Mouse (Mus musculus): Measurements from ENCODE around the gene Kirrel3. TPM values are rescaled to one million over a fixed set of nuclear protein-coding genes. Genes with fewer than 3 reads are reported as not detected.

Gene Kirrel3
- polyA plus RNA-seq, 1 experiment from 2014 or later: 48.9 TPM

GRCm38 (mm10) chr9:34871316-34871966 lies 385.7 kb downstream of the Kirrel3 start:
- H3K9ac ChIP-seq (ENCODE audit: low read depth, low read length): peak overlapping the region; percentile 29; the same call in 1 of the 2 replicates
- peak overlapping the region; percentile 8; the same call in 1 of the 2 replicates for H3K27ac ChIP-seq (ENCODE audit: low read depth, low read length)
- no peaks in the 10 kb centered on the region for H3K27me3 ChIP-seq (replicated peaks; ENCODE audit: control insufficient read depth, insufficient read depth, low read length)
- H3K4me3 ChIP-seq (ENCODE audit: low read length): no peak overlapping the region
- no peaks in the 10 kb centered on the region for H3K9me3 ChIP-seq (ENCODE audit: control insufficient read depth, low read length)
- 0 out of 2 replicates have a peak overlapping the region, but pooled peaks have one; percentile 5 for H3K4me2 ChIP-seq (ENCODE audit: low read length)
- 0 out of 2 replicates have a peak, but pooled peaks have one; percentile 38 for ATAC-seq
- 17% methylated on average over 15 of the region's 15 CpGs for WGBS
- H3K4me1 ChIP-seq (ENCODE audit: control insufficient read depth, insufficient read depth, low read depth, low read length): peaks cover 9% of the 10 kb centered on the region
- no peaks in the 10 kb centered on the region for H3K36me3 ChIP-seq (ENCODE audit: control insufficient read depth, insufficient read depth, low read length)

DNA sequence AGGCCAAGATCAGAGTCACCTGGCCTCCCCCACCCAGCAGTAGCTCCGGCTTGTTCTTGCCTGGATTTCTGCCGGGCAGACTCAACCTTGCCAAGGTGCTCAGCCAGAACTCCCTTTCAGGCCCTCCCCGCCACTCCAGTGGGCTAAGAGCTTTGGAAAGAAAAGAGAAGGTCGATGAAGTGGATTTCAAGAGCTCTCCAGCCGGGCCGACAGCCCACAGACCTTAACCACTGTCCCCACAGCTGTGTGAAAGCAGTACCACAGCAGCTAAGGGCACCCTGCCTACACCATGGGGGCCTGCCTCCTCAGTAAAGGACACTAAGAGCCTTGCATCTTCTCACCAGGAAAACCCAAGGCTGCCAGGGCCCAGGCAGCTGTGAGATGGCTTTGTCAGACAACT lies 389.5 kb downstream of the Kirrel3 start:
- Histone ChIP-seq H3K9ac (ENCODE audit: low read depth, low read length) (no peak overlapping the region), H3K4me2 (ENCODE audit: low read length) (no peak overlapping the region), H3K27ac (ENCODE audit: low read depth, low read length) (no peak overlapping the region), H3K9me3 (ENCODE audit: control insufficient read depth, low read length) (no peaks in the 10 kb centered on the region), H3K4me1 (ENCODE audit: control insufficient read depth, insufficient read depth, low read depth, low read length) (peaks cover 9% of the 10 kb centered on the region), H3K36me3 (ENCODE audit: control insufficient read depth, insufficient read depth, low read length) (no peaks in the 10 kb centered on the region), H3K27me3 (replicated peaks; ENCODE audit: control insufficient read depth, insufficient read depth, low read length) (no peaks in the 10 kb centered on the region), H3K4me3 (ENCODE audit: low read length) (no peak overlapping the region)
- WGBS: 79% methylated on average over 6 of the region's 6 CpGs
- no peak for ATAC-seq

DNA sequence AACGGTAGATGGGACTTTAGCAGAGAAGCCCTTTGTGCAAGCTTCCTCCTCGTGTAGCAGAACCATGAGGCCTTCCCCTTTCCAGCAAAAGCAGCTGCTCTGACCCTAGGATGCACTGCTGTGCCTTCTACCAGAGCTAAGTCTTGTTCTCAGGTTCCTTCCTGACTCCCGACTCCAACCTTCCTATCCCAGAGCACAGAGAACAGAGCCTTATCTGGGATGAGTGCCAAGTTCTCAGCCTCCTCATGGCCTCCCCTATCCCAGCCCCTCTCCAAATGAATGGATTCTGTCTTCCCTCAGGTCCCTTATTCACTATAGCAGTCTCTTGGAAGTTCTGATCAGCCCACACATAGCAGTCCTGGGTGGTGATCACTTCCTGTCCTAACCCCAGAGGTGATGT lies 391.5 kb downstream of the Kirrel3 start:
- 53% methylated on average over 3 of the region's 3 CpGs for WGBS
- peak; percentile 38; the same call in 1 of the 2 replicates for ATAC-seq
- Histone ChIP-seq H3K9me3 (ENCODE audit: control insufficient read depth, low read length) (no peaks in the 10 kb centered on the region), H3K4me3 (ENCODE audit: low read length) (no peak overlapping the region), H3K27me3 (replicated peaks; ENCODE audit: control insufficient read depth, insufficient read depth, low read length) (no peaks in the 10 kb centered on the region), H3K9ac (ENCODE audit: low read depth, low read length) (no peak overlapping the region), H3K4me2 (ENCODE audit: low read length) (no peak overlapping the region), H3K36me3 (ENCODE audit: control insufficient read depth, insufficient read depth, low read length) (no peaks in the 10 kb centered on the region), H3K4me1 (ENCODE audit: control insufficient read depth, insufficient read depth, low read depth, low read length) (peaks cover 6% of the 10 kb centered on the region), H3K27ac (ENCODE audit: low read depth, low read length) (no peak overlapping the region)

GRCm38 (mm10) chr9:34877799-34878198 lies 392.1 kb downstream of the Kirrel3 start:
- Histone ChIP-seq H3K4me3 (ENCODE audit: low read length) (no peak overlapping the region), H3K27me3 (replicated peaks; ENCODE audit: control insufficient read depth, insufficient read depth, low read length) (no peaks in the 10 kb centered on the region), H3K4me2 (ENCODE audit: low read length) (no peak overlapping the region), H3K4me1 (ENCODE audit: control insufficient read depth, insufficient read depth, low read depth, low read length) (peaks cover 9% of the 10 kb centered on the region), H3K36me3 (ENCODE audit: control insufficient read depth, insufficient read depth, low read length) (no peaks in the 10 kb centered on the region), H3K9ac (ENCODE audit: low read depth, low read length) (no peak overlapping the region), H3K27ac (ENCODE audit: low read depth, low read length) (no peak overlapping the region), H3K9me3 (ENCODE audit: control insufficient read depth, low read length) (no peaks in the 10 kb centered on the region)
- ATAC-seq: no peak
- 41% methylated on average over 3 of the region's 3 CpGs for WGBS

DNA sequence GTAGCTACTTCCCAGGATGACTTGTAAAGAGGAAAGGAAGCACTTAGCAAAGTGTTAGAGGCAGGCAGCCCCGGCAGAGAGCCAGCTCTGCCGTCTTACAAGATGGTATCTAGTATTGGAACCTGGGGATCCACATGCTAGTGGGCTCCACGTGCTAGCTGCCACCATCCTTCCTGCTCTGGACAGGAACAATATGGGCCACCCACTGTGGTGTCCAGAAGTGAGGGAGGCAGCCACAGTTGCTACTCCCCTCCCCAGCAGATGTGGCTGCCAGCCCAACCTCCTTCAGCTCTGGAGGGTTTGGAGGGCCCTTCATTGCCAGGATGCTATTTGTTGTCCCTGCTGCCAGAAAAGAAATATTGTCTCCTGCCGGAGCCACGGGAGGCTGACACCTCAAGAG lies 396.1 kb downstream of the Kirrel3 start:
- Histone ChIP-seq H3K27me3 (replicated peaks; ENCODE audit: control insufficient read depth, insufficient read depth, low read length) (no peaks in the 10 kb centered on the region), H3K4me1 (ENCODE audit: control insufficient read depth, insufficient read depth, low read depth, low read length) (peaks cover 14% of the 10 kb centered on the region), H3K9ac (ENCODE audit: low read depth, low read length) (no peak overlapping the region), H3K36me3 (ENCODE audit: control insufficient read depth, insufficient read depth, low read length) (no peaks in the 10 kb centered on the region), H3K27ac (ENCODE audit: low read depth, low read length) (no peak overlapping the region), H3K4me2 (ENCODE audit: low read length) (no peak overlapping the region), H3K9me3 (ENCODE audit: control insufficient read depth, low read length) (no peaks in the 10 kb centered on the region), H3K4me3 (ENCODE audit: low read length) (no peak overlapping the region)
- 14% methylated on average over 5 of the region's 5 CpGs for WGBS
- no peak for ATAC-seq

- H3K27ac ChIP-seq (ENCODE audit: low read depth, low read length): no peak overlapping the region
- H3K4me1 ChIP-seq (ENCODE audit: control insufficient read depth, insufficient read depth, low read depth, low read length): peaks cover 16% of the 10 kb centered on the region
- H3K9ac ChIP-seq (ENCODE audit: low read depth, low read length): no peak overlapping the region
- ATAC-seq: 0 out of 2 replicates have a peak, but pooled peaks have one; percentile 6
- no peaks in the 10 kb centered on the region for H3K27me3 ChIP-seq (replicated peaks; ENCODE audit: control insufficient read depth, insufficient read depth, low read length)
- no peak overlapping the region for H3K4me3 ChIP-seq (ENCODE audit: low read length)
- H3K4me2 ChIP-seq (ENCODE audit: low read length): no peak overlapping the region
- WGBS: 5% methylated on average over 2 of the region's 2 CpGs
- H3K36me3 ChIP-seq (ENCODE audit: control insufficient read depth, insufficient read depth, low read length): no peaks in the 10 kb centered on the region
- H3K9me3 ChIP-seq (ENCODE audit: control insufficient read depth, low read length): no peaks in the 10 kb centered on the region
Observed at GRCm38 (mm10) chr9:34882211-34882610, 396.5 kb downstream of the Kirrel3 start.

DNA sequence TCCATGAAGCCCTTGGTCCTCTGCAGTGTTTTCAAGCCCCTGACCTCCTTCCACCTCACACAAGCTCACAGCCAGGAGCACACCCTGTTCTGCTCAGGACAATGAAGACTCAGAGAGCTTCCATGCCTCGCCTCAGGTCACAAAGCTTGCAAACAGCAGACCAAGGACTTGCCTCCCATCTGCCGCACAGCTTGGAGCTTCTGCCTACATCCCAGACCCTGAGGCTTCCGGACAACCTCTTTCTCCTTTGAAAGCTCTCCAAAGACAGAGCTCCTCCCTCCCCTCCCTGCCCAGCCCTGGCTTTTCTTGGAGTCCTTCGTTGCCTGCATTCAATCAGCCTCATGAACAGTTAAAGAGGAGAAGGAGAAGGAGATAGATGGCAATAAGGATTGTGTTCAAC lies 397.4 kb downstream of the Kirrel3 start:
- no peak for ATAC-seq
- WGBS: 19% methylated on average over 4 of the region's 4 CpGs
- Histone ChIP-seq H3K36me3 (ENCODE audit: control insufficient read depth, insufficient read depth, low read length) (no peaks in the 10 kb centered on the region), H3K4me1 (ENCODE audit: control insufficient read depth, insufficient read depth, low read depth, low read length) (peaks cover 19% of the 10 kb centered on the region), H3K27ac (ENCODE audit: low read depth, low read length) (no peak overlapping the region), H3K9ac (ENCODE audit: low read depth, low read length) (no peak overlapping the region), H3K4me3 (ENCODE audit: low read length) (no peak overlapping the region), H3K9me3 (ENCODE audit: control insufficient read depth, low read length) (no peaks in the 10 kb centered on the region), H3K4me2 (ENCODE audit: low read length) (no peak overlapping the region), H3K27me3 (replicated peaks; ENCODE audit: control insufficient read depth, insufficient read depth, low read length) (no peaks in the 10 kb centered on the region)

- 84% methylated on average over 3 of the region's 3 CpGs for WGBS
- Histone ChIP-seq H3K4me1 (ENCODE audit: control insufficient read depth, insufficient read depth, low read depth, low read length) (peaks cover 22% of the 10 kb centered on the region), H3K27ac (ENCODE audit: low read depth, low read length) (no peak overlapping the region), H3K36me3 (ENCODE audit: control insufficient read depth, insufficient read depth, low read length) (no peaks in the 10 kb centered on the region), H3K9ac (ENCODE audit: low read depth, low read length) (no peak overlapping the region), H3K4me3 (ENCODE audit: low read length) (no peak overlapping the region), H3K27me3 (replicated peaks; ENCODE audit: control insufficient read depth, insufficient read depth, low read length) (no peaks in the 10 kb centered on the region), H3K4me2 (ENCODE audit: low read length) (no peak overlapping the region), H3K9me3 (ENCODE audit: control insufficient read depth, low read length) (no peaks in the 10 kb centered on the region)
- no peak for ATAC-seq
Observed at GRCm38 (mm10) chr9:34884325-34884724, 398.6 kb downstream of the Kirrel3 start.

DNA sequence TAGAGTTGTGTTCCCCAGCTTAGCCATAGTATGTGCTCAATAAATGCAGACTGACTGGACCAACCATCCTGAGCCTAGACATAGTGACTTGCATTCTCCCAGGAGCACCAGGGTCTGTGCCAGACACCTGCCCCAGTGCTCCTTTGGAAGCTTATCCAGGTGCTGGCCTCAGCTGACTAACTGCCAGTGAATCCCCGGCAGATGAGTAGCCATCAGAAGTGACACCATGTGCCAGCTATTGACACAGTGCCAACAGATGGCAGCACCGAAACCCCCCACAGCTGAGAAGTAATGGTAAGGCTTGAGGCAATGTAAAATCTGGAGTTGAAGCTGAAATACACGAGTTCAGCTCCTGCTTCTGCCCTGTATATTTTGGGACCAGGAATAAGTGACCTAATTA lies 399.2 kb downstream of the Kirrel3 start:
- no peaks in the 10 kb centered on the region for H3K36me3 ChIP-seq (ENCODE audit: control insufficient read depth, insufficient read depth, low read length)
- H3K4me3 ChIP-seq (ENCODE audit: low read length): no peak overlapping the region
- no peak overlapping the region for H3K27ac ChIP-seq (ENCODE audit: low read depth, low read length)
- H3K4me2 ChIP-seq (ENCODE audit: low read length): no peak overlapping the region
- 58% methylated on average over 3 of the region's 3 CpGs for whole genome bisulfite sequencing
- no peaks in the 10 kb centered on the region for H3K9me3 ChIP-seq (ENCODE audit: control insufficient read depth, low read length)
- peaks cover 22% of the 10 kb centered on the region for H3K4me1 ChIP-seq (ENCODE audit: control insufficient read depth, insufficient read depth, low read depth, low read length)
- no peak for ATAC-seq
- H3K27me3 ChIP-seq (replicated peaks; ENCODE audit: control insufficient read depth, insufficient read depth, low read length): no peaks in the 10 kb centered on the region
- no peak overlapping the region for H3K9ac ChIP-seq (ENCODE audit: low read depth, low read length)

Data from hindbrain, embryonic 16.5 days (tissue).